Mouse (Mus musculus): ENCODE data around the gene Gls.

Gene Gls

DNA sequence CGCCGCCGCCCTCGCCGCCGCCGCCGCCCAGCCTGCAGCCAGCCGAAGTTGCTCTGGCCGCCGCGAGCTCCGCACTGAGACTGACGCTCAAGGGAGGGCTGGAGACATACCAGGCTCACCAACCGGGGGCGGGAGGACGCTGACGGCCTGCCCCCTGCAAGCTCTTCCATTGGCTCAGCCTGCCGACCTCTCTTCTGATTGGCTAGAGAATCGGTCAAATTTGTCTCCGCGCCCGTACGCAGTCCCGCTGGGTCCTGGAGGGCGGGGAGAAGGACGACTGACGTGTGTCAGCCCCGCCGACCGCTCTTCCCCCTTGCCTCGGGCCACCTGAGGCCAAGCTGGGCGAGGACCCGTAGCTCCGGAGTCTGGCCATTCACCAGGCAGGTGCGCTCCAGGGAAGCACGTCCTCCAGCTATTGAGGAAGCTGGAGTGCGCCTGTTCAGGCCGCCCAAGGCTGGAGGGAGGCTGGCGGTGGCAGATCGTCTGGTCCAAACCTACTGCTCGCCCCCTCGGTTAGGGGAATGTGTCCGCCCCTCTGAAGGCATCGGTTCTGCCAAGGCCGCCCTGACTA is at the start of gene Gls:
TSS of gene Gls (minus strand) at position 90 of the 571 bp plus-strand sequence.
- DNase-seq (ENCODE audit: low read depth, low spot score), result peak; percentile 98

DNA sequence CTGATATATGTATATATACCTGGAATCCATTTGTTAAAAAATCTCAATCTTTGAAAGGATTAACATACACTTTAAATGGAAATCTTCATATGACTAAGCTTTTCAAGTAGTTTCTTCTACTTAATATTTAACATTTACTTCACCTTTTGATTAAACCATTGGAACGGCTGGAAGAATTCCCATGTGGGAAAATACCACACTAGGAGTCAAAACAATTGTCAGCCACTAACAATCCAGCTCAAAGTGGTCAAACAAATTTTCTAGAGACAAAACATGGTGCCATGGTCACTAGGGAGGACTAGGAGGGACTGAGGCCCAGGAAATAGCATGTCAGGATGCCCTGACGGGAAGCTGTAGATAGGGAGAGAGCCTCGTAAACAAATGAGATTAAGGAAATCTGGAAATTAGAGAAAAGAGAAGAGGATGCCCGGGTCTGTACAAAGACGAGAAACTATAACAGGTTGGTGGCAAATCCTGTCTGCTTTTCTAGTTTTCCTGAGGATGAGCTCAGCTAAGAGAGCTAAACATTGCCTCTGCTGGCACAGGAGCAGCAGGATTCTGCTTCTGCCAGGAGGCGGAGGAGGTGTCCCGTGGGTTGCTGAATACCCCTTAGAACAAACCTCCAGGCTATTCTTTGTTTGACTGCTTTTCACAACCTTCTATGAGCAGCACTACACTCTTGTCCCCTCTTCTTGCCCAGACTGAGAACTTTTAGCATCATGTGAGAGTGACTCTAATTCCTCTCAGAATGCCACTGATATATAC is 47.0 kb upstream of the Gls start:
- no peak for DNase-seq (ENCODE audit: low read depth, low spot score)

DNA sequence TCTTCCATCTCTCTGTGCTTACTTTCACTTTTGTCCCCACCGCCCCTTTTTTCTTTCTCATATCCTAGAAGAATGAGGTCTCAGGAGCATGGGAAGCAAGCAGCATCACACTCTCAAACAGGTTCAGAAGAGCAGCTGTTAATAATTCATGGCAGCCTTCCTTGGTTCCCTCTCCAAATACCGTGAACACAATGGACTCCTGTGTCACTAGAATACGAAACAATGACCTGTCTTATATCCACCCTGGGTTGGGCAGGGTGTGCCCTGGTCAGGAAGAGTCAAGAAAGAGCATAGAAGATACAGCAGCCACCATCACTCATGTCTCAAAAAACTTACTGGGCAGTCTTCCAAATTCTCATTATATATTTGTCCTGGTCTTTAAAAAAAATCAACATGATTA is 46.3 kb upstream of the Gls start:
- DNase-seq (ENCODE audit: low read depth, low spot score), result no peak

DNA sequence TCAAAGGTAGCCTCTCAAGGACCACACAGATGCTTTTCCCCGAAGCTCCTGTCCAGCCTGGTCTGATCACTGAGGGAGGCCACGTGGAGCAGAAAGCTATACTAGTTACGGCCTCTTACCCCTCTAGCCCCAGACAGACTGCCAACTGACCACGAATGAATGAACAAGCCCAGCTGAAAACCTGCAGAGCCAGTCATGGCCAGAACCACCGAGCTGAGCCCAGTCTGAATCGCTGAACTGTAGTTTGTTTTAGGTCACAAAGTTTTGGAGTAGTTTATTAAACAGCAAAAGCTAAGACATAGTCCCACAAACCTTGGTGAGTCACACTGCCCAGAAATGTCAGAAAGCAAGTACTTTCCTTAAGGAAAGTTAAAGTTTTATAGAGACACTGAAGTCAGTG is 45.0 kb upstream of the Gls start:
- peak; percentile 22 for DNase-seq (ENCODE audit: low read depth, low spot score)

DNA sequence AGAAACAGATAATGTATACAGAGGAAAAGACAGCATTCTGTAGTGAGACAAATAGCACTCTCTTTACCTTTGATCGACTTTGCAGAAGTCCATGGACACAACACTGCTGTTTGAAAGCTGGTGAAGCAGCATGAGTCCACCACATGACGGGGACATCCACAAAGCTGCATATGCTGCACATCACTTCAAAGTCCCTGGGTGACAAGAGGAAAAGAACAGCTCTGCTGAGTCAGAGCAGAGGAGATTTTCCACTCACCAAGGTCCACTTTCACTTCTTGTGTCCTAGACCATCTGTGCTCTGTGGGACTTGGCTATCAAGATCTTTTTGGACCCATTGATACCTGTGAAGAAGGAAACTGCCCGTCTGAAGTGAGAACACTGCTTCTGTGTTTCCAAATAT is 41.2 kb upstream of the Gls start:
- no peak for DNase-seq (ENCODE audit: low read depth, low spot score)

DNA sequence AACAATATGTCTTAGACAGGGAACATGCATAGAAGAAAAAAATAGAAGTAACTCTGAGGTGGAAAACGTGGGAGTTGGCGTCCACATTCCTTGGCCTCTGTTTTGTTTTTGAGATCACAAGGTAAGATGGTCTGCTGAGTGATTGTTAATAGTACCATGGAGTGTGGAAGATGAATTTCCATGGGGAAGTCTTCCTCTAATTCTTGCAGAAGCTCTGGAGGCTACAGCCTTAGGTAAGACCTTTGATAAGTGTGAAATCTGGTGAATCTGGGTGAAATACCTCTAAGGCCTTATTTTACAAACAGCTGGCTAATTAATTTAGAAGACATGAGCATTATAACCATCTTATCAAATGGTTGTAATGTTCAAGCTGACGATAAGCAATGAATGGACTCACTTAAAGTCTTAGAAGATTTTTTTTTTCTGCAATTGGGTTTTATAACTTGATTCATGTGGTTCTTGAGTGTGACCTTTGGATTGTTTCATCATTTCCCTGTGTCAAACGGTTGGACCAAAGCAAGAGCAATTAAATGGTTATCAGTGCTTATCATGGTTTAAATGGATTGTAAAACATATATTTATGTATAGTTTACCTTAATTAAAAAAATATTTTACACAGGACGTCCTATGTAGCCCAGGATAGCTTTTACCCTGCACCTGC is 39.1 kb upstream of the Gls start:
- DNase-seq (ENCODE audit: low read depth, low spot score), result no peak

DNA sequence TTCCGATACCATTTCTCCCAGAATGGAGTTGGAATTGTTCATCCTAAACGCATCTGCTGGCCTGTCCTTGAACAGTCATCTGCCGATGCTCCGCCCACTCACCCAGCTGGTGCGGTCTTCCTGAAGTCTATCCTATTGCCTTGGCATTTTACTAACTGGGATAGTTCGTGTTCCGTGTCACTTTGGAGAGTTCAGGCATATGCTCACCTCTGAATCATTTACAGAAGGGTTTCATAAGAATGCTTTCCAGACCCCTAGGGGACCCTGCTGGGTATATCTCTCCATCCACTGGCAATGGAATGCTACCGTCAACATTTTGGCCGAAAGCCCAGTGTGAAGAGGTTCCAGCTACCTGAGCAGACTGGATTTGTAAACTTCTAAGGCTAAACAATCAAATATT is 37.3 kb upstream of the Gls start:
- DNase-seq (ENCODE audit: low read depth, low spot score), result no peak

DNA sequence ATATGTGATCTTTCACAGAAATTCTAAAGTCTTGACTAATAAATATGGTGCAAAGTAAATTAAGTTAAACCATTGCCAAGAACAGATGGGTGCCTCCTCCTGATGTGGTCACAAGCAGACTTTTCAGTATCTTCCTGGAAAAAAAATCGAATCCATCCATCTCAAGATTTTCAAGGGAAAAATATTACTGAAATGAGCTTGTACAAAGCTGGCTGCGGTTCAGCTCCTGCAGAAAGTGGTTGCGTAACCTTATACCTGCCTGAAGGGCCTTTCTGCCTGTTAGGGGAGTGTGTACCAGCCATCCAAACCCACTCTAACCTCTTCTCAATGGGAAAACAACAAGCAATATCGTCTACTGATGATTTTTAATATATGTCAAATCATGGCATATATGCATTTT is 36.6 kb upstream of the Gls start:
- no peak for DNase-seq (ENCODE audit: low read depth, low spot score)

DNA sequence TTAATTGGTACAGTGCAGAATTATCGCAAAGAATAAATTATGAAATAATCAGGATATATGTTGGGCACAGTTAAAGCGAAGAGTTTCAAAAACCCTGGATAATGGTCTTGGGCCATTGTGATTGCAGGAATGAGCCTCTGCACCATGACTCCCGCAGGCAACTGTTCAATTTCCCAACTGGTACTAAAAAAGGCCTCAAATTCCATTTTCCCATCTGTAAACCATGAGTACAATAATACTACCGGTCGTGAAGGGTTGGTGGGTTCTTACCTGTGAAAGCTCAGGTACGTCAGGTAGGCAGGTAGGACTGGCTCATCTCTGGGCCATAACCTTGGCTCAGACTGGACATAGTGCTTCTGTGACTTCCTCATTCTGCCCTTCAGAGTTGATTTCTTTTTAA is 35.0 kb upstream of the Gls start:
- DNase-seq (ENCODE audit: low read depth, low spot score), result no peak

DNA sequence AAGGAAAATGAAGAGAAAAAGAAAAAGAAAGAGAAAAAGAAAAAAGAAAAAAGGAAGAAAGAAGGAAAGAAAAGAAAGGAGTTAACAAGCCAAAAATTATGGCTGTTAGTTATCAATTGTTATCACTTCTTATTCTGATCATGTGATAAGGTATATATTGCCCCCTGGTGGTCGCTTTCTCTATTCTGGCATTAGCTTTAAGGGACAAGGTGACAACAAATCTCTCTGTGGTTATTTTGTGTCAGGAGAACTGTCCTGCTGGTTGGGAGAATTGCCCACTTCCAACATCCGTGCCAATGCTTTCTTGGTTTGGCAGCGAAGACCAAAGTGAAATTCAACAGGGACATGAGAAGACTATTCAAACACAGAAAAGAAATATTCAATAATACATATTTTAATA is 34.6 kb upstream of the Gls start:
- peak; percentile 81 for DNase-seq (ENCODE audit: low read depth, low spot score)

DNA sequence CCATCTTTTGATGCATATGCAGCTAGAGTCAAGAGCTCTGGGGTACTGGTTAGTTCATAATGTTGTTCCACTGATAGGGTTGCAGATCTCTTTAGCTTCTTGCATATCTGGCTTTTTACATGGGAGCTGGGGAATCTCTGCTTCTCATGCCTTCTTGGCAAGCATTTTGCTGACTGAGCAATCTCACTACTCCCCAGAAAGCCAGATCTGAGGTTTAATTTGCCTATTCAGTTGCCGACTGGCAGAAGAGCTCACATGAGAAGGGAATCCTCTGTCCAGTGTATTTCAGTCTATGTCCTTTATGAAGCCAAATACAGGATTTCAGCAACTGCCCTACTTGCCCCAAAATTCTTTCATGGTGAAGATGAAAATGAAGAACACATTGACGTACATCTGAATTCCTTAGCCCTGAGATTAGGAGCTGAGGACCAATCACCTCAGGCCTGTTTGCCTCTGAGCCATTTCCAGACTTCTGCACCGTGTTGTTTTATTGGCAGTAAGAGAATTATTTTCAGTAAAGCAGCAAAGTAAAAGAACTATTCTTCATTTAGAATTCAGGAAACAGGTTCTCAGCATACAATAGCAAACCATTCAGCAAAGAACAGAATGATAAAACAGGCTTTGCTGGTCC is 33.0 kb upstream of the Gls start:
- no peak for DNase-seq (ENCODE audit: low read depth, low spot score)

DNA sequence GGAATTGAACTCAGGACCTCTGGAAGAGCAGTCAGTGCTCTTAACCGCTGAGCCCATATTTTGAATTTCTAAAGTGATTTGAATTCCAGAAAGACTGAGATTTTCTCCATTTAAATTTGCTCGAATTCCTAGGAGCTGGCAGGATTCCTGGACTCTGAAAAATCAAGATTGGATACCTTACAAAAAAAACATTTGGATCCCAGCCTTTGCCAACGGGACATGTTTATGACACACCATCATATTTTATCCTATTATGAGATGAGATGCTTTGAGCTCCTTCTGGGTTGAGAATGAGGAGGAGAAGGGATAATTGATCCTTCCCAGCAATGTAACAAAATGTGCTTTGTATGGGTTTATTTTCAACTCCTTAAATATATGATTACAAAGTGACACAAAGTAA is 31.3 kb upstream of the Gls start:
- DNase-seq (ENCODE audit: low read depth, low spot score), result peak; percentile 87

DNA sequence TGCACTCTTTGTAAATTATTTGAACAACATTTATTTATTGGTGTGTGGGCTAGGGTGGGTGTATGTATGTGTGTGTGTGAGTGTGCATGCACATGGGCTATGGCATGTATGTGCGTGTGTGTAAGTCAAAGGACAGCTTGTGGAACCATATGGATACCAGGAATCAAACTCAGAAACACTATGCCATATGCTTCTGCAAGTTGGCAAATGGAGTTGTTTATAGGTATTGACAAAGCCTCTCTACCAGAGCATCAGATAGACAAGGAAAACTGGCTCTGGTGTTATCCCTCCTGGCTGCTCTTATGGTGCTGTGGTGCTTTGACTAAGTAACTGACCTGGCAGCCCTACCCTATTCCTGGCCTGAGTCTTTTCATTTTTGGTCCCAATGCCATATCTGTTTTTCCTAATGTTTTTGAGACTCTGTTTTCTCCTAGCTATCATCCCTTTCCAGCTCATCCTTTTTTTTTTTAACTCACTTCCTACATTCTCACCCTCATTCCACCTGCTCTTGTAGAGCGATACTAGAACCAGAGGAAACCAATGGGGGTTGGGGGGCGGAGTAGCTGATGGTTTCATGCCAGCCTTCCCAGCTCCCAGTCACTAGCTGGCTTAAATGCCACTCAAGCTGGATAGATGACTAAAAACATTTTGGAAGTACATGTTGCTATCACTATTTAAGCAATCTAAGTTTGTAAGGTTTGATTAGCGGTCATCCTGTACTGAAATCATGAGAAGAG is 27.5 kb upstream of the Gls start:
- DNase-seq (ENCODE audit: low read depth, low spot score), result no peak

DNA sequence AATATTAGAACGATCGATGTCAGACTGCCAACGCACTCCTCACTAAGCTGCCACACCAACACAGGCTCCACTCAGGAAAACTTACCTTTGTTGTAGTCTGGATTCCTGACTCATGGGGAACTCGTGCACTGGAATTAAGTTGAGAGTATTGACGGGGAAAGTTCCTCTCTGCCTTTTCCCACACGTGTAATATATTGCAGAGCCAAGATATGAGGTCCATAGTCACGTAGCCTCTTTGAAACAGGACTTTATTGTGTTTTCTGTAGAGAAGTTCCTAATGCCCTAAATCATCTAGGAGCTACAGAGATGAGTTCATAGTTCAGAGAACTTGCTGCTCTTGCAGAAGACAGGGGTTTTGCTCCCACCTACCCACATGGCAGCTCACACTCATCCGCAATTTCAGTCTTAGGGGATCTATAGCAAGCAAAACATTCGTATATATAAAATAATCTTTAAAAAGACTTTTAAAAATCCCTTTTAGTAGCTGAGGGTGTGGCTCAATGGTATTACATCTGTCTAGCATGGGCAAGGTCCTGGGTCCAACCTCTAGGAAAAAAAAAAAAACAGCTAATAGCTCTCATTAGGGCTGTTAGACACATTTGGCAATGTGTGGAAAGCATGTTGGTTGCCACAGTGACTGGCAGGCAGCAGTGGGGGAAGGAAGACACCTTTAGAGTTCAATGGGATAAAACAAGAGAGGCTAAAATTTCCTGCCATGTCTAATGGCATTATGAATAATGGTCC is 25.1 kb upstream of the Gls start:
- no peak for DNase-seq (ENCODE audit: low read depth, low spot score)

DNA sequence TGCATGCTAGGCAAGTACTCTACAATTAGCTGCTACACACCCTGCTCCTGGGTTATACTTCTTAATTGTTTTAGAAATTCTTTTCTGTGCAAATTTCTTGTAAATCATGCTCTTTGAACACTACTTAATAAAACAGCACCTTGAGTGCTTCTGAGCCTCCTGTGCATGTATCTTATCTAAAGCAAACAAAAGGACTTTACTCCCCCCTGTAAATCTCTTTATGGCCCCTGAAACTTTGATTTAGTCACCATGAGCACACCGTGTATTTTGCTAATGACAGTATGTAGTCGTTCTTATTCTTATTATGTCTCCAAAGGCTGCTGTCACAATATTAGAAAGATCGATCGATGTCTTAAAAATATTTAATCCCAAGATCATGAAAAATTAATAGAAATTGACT is 23.9 kb upstream of the Gls start:
- DNase-seq (ENCODE audit: low read depth, low spot score), result no peak

DNA sequence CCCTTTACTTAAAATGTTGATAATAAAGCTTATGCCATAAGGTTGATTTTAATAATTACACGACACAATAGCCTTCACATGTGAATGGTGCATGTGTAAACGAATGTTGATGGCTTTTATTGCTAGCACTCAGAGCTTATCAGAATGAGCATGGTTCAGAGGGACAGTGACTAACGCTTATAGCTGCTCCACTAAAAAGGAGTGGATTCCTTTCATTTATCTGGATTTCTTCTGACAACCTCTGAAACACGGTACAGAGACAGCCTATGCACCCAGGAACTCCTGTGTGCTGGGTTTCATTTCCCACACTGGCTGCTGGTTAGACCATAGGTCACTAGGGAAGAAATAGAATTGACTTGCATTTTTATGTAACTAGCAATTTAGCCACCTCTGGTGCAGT is 23.2 kb upstream of the Gls start:
- DNase-seq (ENCODE audit: low read depth, low spot score), result no peak

DNA sequence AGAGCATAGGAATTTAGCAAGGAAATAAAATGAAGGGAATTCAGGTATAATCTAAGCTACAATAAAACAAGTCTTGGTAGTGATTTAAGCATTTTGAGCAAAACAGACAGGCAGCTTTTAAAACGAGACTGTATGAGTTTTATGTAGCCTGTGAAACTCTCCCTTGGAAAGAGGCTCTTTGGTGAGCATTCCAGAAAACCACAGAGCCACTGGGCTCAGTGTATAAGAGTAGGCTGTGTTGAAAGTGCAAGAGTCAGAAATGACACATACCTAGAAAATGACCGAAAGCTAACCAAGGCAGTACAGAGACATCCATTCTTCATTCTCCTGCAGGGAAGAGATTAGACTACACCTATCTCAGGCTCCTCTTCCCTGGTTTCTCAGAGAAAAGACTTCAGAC is 21.4 kb upstream of the Gls start:
- DNase-seq (ENCODE audit: low read depth, low spot score), result peak; percentile 88

DNA sequence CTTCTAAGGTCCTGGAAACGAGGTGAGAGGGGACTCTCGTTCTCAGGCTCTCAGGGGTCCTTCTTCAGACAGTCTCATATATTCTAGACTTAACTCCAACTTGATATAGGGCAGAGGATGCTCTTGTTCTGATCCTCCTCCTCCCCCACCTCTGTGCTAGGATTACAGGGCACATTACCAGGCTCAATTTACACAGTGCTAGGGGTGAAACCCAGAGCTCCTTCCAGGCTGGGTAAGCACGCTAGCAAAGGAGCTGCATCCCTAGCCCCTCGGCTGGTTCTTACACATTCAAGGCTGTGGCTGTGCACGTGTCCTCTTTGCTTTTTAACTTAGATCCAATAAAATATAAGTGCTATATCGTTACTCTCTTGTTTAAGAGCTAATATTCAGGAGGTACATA is 20.4 kb upstream of the Gls start:
- no peak for DNase-seq (ENCODE audit: low read depth, low spot score)

DNA sequence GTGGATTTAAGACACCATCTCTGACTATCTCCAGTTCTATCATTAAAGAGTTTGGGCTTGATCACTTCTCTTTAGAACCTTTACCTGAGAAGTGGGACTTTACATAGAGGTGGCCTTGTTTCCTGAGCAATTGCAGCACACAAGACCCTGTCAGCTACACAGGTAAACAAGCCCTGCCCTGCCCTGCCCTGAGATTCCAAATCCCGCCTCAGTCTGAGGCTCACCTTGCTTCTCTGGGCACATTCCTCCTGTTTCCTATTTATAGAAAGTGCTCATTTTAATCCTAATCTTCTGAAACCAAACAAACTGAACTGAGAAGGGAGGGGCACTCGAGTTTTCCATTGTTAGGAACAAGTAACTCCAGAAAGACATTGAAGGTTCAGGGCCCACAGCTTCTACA is 19.4 kb upstream of the Gls start:
- no peak for DNase-seq (ENCODE audit: low read depth, low spot score)

DNA sequence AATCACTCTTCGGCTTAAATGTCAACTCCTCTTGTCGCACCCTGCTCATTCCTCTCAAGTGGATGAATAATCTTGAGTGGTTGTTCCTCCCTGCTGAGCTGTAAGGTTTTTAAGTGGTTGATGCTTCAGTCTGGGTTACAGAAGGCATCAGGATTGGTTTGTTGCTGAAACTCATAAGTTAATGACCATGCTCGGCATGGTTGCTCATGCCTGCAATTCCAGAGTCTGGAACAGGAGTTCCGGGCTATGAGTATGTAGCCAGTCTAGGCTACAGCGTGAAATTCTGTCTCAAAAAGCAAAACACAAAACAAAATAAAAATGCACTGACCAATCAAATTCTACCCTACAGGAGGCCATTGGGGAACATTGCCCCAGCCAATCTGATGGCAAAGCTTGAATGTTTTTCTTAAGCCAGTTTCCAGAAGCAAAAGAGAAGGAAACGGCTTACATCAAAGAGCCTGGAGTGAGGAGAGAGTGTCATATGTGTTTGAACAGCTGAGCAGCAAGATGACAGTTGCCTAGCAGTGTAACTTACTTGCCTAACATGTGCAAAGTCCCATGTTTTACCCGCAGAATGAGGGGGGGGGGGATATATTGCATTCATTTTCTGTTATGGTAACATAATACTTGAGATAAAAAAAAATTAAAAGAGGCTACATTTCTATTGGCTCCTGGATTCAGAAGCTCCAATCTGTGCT is 18.2 kb upstream of the Gls start:
- DNase-seq (ENCODE audit: low read depth, low spot score), result no peak

Data from 3T3-L1 (cell line).